Mouse (Mus musculus) cerebellum, adult 18-20 months (tissue): Measurements from ENCODE around the gene Tex26.

Source experiments
- DNase-seq, 2 experiments: peaks; one replicate each; pipeline ENCODE4 v3.0.0; 2021

Tex26 gene

DNA sequence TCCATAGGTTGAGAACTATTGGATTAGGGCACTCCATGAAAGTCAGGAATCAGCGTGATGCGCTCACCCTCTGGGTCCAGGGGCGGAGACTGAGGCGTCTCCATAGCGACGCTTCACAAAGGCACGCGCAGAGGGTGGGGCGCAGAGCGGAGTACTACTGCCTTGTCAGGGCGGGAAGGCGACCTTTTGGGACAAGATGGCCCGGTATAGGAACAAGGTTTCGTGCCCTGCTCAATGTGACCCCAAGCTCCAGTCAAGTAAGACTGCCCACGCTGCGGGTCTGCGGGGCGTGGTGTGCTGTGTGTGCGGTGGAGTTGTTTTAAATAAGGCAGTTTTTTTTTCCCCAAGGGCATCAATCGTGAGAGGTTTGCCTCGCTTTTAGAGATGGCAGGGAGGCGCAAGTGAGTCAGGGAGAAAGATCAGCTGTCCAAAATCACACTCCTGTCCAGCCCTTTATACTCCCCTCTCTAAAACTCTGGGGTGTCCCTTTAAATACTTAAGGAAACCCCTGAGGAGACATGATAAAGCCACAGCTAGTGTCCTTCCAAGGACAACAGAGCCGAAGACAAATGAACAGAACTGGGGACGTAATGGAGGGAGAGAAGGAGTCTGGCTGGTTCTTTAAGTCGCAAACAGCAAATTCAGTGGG, at the start of gene Tex26:
Gene Tex26 (plus strand): TSS at position 130 of the 649 bp plus-strand sequence.
- peak; percentile 52 to 63 for DNase-seq

DNA sequence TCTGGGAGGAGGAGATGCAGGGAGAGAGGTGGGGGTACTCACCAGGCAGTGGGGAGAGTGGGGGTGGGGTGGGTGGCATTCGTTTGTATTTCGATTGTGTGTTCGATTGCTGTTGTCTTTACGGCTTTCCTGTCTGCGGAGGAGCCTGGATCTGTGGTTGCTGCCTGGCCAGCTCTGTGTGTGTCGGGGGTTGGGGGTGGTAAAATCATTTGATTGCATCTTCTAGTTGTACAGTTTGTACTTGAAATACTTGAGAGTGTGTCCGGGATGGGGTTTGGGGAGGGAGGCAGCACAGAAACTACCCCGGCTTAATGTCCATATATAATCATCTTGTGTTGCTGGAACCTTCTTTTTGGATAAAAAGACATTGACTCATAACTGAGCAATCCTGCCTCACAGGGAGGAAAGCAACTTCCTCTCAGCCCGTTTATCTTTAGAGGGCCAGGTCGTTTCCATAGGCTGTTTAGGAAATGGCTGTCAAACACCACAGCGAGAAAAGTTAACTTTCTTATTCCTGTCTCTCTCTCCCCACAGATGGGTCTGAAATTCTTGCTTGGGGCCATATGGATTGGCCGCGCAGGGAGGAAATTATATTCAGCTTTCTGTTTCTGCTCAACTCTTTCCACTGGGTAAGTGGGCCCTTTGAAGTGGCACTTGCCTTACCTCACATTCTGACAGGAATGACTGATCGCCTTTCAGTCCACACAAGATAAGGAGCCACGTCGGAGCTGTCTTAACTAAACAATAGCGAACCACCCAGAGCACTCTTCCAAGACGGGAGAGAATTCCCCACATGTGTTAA, 47.7 kb upstream of the Tex26 start:
- DNase-seq = no peak

DNA sequence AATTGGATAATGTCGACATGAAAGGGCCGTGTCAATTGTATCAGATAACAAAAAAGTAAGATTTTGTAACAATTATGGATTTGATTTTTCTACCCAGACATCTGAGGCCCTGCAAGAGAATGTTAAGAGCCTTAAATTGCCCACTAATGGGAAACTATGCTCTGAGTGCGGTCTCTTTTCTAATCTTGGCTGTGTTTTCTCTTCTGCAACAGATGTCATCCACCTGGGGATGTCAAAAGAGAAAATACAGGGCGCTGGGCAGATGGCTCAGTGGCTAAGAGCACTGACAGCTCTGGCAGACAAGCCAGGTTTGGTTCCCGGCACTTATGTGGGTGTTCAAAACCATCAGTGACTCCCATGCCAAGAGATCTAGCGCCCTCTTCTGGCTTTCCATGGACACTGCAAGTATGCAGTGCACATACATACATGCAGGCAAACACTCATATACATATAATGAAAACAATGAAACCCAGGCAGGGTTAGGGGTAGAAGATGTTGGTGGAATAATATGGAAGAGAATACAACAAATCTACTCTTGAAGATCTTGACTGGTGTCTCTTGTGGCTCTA, 47.0 kb upstream of the Tex26 start:
- DNase-seq = no peak

DNA sequence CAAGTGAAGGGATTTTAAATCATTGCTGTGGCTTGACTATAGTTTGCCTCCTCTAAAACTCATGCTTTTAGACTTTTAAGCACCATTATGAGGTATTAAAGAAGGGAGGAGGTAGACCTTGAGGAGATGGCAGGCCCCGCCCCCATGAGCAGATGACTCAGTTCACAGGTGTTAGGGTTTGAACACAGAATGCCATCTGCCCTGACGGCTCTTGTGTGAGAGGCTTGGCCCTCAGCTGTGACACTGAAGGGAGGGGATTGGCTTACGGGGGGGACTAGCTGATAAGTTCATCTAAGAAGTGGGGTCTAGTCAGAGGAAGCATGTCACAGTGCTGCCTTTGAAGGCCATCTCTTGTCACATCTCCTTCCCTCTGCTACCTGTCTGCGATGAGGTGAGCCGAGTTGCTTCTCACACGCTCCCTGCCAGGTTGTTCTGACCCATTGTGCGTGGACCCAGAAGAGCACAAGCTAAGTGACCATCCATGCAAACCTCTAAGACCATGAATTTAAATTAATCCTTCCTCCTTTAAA, 37.9 kb upstream of the Tex26 start:
- DNase-seq = no peak

DNA sequence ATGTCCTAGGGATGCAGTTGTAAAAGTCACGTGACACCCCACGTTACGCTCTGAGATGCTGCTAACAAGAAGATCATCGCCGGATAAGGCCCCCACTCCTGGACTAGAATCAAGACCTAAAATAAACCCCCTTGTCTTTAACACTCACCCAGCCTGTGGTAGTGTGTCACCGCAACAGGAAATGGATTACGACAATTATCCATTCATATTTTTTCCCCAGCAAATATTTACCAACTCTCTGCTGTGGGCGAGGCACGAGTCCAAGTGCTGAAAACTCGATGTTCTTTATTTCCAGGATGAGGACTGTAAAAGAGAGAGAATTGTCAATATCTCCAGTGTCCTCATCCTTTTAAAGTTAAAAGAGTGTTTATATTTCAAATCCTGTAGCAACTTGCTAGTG, 37.4 kb upstream of the Tex26 start:
- DNase-seq = no peak

DNA sequence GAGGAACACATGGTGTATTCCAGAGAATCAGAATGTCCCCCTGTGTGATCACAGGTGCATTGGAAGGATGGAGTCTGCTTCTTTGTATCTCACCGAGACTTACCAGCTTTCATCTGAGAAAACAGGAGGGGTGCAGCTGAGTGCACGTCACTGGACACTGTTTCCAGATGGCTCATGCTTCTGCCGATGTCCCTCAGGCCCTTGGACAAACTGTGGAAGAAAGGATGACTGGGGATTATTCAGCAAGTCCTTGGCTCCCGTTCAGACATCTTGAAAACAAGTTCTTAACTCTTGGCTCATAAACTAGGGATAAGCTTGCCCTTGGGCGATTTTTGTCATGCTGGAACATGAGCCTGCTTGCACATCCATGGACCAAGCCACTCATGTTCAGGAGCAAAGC, 36.1 kb upstream of the Tex26 start:
- no peak for DNase-seq

DNA sequence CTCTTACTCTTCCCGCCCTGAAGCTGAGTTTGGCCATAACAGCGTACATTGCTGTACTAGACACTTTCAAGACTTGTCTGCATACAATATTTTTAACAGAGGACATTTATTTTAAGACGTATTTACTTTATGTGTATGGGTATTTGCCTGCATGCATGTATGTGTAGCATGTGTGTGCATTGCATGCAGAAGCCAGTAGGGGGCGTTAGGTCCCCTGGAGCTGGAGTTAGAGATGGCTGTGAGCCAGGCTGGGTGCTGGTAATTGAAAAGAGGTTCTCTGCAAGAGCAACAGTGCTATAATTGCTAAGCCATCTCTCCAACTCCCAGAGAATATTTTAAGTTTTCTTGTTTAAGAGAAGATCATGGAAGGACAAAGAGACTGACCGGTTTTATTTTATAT, 34.8 kb upstream of the Tex26 start:
- DNase-seq = no peak

DNA sequence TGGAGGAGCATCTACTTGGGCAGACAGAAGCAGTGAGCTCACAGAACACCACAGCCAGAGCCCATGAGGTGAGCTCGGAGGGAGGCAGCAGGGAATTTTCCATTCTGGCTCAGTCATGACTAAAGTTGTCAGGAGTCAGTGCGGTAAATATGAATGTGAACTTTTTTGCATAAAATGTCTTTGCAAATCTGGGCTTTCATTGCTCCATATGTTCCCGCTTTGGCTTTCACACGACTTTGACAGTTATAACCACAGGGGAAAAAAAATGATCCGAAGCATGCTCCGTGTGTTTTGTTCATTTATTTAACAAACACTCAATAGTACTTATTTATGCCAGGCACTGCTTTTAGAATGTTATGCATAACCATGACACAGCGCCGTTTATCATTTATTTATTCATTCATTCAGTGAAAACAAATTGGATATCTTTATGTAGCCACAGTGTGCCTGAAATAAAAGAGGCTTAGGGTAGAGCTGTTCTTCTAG, 32.6 kb upstream of the Tex26 start:
- DNase-seq = no peak

DNA sequence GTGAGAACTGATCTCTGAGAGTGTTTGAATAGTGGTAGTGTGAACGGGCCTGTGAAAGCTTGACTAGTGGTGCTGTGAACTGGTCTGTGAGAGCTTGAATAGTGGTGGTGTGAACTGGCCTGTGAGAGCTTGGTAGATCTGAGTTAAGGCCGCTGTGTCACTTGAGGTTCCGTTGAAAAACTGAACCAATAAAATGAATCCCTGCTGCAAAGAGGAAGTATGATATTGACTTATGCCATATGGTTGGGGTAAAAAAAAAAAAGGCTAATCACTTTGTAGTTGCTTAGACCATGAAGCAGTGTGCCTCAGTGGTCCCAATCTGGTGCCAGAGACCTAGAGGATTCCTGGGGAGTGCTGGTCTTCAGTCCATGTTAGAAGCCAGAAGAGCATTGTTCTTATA, 30.0 kb upstream of the Tex26 start:
- DNase-seq = no peak

DNA sequence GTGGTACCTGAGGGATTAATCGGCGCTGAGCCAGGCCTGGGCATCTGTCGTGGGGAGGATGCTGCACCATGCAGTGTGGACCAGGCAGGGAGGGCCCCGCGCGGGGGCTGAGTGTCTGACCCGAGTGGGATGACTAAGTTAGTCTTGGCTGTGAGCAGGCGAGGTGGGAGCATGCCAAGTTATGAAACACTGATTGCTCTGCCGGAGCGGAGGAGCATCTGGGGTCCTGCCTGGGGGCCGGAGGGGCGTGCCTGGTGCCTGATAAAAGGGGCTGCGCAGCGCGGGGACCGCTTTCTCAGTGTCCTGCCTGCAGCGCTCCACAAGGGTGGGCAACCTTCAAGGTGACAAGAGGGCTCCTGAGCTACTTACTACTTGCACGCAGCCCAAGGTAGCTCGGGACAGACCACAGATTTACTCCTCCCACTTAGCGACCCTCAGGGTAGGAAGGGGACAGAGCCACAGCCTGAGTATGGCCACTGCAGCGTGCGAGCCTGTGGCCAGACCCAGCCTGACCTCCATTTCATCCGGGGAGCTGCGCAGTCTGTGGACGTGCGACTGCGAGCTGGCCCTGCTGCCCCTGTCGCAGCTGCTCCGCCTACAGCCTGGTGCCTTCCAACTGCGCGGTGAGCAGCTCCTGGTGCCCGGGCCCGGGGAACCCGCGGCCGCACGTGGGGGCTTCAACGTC, 27.8 kb upstream of the Tex26 start, which contains the start of gene Medag:
Gene Medag (plus strand): TSS at position 241 of the 685 bp plus-strand sequence.
- DNase-seq = peak; percentile 76 to 77

DNA sequence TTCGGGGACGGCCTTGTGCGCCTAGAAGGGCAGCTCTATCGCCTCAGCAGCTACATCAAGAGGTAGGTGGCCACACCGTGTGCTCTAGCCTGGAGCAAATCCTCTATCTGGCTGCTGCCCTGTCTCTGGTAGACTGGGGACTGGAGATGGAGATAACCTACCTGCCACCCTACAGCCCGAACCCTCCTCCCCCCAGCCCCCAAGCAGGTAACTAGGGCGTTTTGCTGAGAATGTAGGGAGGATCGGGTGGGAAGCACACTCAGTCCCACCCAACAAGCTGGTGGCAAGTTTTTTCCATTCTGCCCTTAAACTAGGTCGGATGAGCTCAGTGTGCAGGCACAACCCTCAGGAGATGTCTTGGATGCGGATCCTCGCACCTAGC, 27.3 kb upstream of the Tex26 start:
- no peak for DNase-seq

DNA sequence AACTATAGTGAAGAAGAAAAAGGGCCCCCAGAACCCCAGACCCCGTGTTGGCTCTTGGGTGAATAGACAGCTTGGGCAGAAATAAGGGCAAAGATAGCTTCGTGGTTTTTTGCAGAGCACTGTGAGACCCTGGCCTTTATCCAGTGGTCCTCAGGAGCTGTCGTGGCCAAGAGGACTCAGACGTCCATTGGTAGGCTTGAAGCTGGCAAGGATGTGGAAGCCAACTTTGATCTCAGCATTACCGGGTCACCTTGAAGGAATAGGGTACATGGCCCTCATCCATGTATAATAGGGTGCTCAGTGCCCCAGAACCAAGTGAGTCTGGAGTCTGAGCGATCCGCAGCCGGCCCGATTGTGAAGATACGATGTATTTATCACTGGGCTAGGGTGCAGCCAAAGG, 26.8 kb upstream of the Tex26 start:
- peak in 1 of 2 experiments; percentile 16 for DNase-seq

DNA sequence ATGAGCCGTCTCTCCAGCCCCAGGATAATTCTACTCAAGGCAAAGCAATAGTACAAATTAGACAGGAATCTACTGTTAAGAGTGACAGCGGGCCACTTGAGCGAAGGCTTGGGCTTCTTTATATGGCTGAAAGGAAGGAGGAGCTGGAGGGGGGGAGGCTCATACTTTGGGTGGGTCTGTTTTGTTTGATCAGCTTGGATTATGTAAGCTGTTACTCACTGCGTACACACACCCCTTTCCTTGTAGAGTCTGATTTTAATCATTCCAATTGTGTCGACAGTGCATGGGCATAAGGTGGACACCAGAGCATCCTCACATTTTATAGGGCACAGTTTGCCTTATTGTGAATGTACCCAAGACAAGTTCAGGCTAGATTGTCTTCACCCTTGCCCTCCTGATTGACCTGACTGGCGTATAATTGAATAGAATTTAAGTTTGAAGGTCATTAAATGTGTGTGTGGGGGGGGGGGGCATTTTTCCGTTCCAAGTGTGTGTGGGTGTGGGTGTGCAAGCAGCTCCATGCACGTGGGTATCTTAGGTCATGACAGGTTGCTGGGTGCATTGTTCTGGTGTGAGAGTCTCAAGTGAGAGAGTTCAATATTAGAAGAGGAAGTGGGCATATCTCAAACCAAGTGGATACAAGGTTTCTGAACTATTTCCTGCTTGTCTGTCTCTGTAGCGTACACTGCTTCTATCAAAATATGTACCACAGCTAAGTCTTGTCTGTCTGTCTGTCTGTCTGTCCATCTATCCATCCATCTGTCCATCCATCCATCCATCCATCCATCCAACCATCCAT, 24.9 kb upstream of the Tex26 start:
- DNase-seq = no peak

DNA sequence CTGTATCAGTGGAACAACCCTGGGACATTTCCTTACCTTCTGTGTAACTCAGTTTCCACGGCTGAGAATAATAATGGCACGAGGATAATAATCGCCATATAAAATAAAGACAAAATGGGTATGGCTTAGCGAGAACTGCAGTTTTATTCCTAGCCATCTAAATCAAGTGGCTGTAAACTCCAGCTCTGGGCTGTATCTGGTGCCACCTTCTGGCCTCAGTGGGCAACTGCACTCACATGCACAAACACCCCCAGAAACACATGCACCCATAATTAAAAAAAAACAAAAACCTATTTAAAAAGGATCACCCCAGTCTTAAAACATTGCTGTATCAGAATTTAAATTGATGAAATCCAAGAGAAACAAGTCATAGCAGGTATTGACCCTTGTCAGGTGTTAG, 22.1 kb upstream of the Tex26 start:
- no peak for DNase-seq

DNA sequence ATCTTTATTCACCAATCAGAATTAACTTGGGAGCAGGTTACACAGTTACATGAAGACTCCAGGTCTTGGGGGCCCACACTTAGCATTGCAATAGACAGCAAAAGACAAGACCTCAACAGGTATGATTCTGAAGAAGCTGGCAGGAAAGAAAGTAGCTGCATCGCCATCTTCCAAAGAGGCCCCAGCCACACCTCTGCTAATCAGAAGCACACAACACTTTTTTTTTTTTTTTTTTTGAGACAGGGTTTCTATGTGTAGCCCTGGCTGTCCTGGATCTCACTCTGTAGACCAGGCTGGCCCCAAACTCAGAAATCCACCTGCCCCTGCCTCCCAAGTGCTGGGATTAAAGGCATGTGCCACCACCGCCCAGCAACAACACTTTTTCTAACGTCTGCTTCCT, 12.9 kb upstream of the Tex26 start:
- DNase-seq = no peak

DNA sequence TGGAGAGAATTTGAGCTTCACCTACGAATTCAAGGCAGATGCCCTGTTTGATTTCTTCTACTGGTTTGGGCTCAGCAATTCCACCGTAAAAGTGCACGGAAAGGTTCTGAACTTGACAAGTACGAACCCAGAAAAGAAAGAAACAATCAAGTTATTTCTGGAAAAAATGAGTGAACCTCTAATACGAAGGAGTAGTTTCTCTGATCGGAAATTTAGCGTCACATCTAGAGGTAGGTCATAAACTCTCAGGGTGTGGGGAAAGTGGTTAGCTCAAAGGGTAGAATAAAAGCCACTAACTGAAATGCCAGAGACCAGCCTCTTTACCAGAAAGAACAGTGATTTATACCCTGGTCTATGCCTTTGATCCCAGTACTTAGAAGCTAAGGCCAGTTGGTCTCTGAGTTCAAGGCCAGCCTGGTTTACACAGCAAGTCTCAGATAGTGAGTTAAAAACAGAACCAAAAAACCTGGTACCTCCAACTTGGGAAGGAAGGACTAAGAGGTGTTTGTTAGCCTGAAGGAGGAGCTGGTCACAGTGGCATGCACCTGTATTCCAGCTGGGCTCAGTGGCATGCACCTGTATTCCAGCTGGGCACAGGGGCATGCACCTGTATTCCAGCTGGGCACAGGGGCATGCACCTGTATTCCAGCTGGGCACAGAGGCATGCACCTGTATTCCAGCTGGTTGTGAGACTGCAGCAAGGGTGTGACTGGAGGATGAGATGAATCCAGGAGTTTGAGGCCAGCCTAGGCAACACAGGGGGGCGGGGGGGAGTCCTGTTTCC, 12.0 kb upstream of the Tex26 start:
- no peak for DNase-seq

DNA sequence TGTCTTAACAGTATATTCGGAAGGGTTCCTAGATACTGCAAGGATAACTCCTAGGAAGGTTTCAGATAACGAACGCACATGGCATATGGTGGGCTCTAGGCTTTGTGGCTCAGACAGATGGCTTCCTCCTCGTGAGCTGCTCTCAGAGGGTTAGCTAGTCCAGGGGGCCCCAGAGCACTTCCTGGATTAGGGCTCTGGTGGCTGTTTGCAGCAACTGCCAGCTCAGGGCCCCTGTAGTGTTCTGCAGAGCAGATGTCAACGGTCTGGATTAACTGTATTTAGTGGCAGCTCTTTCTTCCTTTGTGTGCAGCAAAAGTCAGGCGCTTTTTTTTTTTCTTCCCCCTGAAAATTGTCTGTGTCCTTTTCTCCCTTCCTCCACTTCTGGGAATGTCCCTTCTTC, 11.1 kb upstream of the Tex26 start:
- no peak for DNase-seq

DNA sequence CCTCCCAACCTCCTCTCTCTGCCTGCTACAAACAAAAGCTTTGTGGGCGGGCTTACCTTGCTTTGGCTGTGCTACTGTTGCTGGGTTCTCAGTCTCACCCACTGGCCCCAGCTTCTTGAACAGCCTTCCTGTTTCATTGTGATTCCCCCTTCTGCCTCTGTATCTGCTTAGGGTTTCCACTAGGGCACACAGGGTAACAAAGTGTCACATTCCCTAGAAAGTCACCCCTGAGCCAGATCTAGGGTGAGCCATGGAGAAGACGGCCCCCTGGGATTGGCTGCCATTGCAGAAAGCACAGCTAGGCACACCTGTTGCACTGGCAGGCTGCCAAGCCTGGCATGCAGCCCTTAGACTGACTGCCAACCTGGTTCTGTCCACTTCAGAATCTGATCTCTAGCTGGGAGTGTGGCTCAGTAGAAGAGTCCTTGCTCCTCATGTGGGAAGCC, 10.6 kb upstream of the Tex26 start:
- peak; percentile 62 to 77 for DNase-seq

DNA sequence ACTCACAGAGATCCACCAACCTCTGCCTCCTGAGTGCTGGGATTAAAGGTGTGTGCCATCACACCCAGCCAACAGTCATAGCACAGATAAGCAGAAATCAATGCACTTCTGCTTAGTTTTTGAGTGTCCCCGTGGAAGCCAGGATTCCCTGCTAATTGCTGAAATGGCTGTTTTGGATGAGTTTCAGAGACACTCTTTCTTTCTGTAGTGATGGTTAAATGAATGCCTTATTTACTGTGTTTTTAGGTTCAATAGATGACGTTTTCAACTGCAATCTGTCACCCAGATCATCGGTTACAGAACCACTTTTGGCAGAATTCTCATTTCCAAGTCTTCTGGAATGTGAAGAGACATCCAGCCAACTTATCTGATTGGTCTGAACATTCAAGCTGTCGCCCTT, 9.9 kb upstream of the Tex26 start:
- no peak for DNase-seq

DNA sequence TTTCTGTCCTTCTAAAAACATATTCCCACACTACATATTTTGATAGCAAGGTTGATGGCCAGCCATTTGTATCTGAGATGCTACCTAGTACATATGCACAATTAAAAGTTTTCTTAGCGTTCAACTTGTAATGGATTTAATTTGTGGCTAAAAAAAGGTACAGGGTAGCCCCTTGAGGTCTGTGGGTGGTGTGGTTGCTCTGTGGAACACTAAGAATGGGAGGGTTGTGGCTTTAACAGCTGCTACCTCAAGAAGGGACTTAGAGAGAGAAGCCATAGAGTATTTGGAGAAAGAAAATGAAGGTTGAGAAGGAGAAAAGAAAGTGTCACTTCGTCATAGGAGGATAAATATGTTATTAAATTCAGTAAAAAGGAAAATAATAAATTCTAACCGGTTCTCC, 8.5 kb upstream of the Tex26 start:
- DNase-seq = no peak

DNA sequence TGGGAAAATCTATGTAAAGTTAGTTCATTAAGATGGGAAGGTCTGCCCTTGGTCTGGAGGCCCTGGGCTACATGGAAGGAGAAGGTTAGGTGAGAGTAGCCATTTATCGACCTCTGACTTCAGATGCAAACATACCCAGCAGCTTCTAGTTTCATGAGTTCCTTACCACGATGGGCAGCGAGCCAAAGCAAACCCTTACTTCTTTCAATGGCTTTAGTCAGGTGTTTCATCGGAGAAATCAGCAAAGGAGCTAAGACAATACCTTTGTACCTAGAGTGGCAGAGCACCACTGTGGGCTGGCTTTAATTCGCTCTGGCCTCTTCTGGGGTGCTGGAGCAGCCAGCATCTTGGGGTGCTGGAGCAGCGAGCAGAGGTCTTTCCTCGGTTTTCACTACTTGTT, 5.8 kb upstream of the Tex26 start:
- DNase-seq = no peak
